Mouse (Mus musculus): ENCODE results near the gene Trnt1. TPM values are rescaled to one million over a fixed set of nuclear protein-coding genes. Genes with fewer than 3 reads are reported as not detected.

Trnt1 gene
- polyA plus RNA-seq (2016; fragmentation: Nextera tagmentation; extraction: Ambion mirVana) = 48.8 and 50.8 TPM in 2 replicates

DNA sequence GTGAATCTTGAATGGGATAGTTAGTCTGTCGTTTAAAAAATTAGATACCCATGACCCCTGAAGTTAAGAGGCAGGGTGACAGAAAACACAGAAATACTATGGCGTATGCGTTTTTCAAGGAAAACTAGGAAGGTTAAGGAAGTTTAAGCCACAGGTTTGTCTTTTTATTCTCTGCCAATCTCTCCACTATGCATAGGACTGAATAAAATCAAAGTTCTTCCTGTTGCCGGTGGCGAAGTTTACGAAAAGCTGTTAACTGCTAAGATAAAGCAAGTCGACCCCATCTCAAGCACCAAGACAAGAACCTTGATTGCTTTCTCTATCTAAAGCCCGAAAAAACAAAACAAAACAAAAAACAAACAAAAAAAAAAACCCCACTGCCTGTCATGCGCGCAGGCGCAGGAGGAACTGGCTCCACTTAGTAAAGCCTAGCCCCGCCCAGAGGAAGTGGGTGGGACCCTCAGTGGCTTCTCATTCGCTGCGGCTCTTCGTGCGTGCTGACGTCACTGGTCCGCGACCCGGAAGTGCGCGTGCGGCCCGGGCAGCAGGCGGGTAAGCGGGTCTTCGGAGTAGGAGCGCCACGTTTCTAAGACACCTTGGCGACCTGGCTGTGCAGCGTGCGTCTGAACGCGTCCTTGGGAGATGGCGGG is at the start of gene Trnt1:
Trnt1 (plus strand) TSS at position 481 of the 650 bp plus-strand sequence.
- ATAC-seq (ENCODE audit: insufficient number of reproducible peaks, low FRiP score) = peak; percentile 100
- no peaks in the 10 kb centered on the region for H3K27me3 ChIP-seq (replicated peaks)
- H3K27ac ChIP-seq (ENCODE audit: poor library complexity, severe bottlenecking) = no peak within 1 kb of the TSS
- H3K4me1 ChIP-seq (replicated peaks) = peaks cover 10% of the 10 kb centered on the region
- H3K9me3 ChIP-seq (replicated peaks) = no peaks in the 10 kb centered on the region
- H3K9ac ChIP-seq = peak within 1 kb of the TSS; percentile 75
- peak within 1 kb of the TSS; percentile 98 for H3K4me2 ChIP-seq
- H3K4me3 ChIP-seq = peak within 1 kb of the TSS; percentile 80
- WGBS = 8% methylated on average over 35 of the region's 35 CpGs
- peaks cover 16% of the 10 kb centered on the region for H3K36me3 ChIP-seq

DNA sequence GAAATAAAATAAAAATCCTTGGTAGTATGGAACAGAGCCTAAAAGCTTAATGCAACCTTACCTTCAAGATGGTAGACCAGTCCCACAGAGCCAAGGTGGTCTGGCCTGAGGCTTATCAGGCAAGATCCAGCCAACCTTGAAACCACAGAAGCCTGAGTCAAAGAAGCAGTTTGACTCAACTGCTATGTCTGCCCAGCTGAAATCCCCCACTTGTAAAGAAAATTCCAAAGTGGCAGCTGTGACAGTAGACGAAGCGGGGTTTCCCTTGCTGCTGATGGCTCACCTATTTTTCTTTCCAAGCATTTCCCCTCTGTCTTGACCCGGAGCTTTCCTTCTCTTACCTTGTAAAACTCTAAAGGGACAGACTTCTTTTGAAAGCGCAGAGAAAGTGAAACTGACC is 43.3 kb upstream of the Trnt1 start:
- H3K4me2 ChIP-seq = no peak overlapping the region
- WGBS = 74% methylated on average over 4 of the region's 4 CpGs
- no peak for ATAC-seq (ENCODE audit: insufficient number of reproducible peaks, low FRiP score)

DNA sequence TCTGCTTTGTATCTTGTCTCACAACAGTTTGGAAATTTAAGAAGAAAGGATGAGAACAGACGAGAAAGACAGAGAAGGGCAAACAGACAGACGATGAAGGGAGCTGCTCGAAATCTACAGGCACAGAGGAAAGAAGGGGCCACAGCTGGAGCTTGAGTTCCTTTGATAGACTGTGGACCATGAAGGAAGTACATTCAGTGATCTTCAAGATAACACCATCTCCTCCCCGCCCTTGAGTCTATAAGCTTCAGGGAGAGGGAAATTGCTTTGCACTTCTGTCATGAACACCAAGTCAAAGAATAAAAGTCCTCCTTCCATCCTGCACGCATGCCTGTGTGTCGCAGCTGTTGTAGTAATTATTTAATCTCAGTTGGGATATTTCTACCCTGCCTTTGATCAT is 42.8 kb upstream of the Trnt1 start:
- 68% methylated on average over 6 of the region's 6 CpGs for WGBS
- Histone ChIP-seq H3K27me3 (replicated peaks) (no peaks in the 10 kb centered on the region), H3K9ac (no peak overlapping the region), H3K4me1 (replicated peaks) (no peaks in the 10 kb centered on the region), H3K36me3 (no peaks in the 10 kb centered on the region), H3K4me3 (no peak overlapping the region), H3K4me2 (no peak overlapping the region), H3K9me3 (replicated peaks) (no peaks in the 10 kb centered on the region), H3K27ac (ENCODE audit: poor library complexity, severe bottlenecking) (no peak overlapping the region)
- no peak for ATAC-seq (ENCODE audit: insufficient number of reproducible peaks, low FRiP score)

More for the DNA sequence above, 43.3 kb upstream of the Trnt1 start:
- Histone ChIP-seq H3K36me3 (no peaks in the 10 kb centered on the region), H3K27me3 (replicated peaks) (no peaks in the 10 kb centered on the region), H3K9ac (no peak overlapping the region), H3K9me3 (replicated peaks) (no peaks in the 10 kb centered on the region), H3K4me1 (replicated peaks) (no peaks in the 10 kb centered on the region), H3K4me3 (no peak overlapping the region), H3K27ac (ENCODE audit: poor library complexity, severe bottlenecking) (no peak overlapping the region)

DNA sequence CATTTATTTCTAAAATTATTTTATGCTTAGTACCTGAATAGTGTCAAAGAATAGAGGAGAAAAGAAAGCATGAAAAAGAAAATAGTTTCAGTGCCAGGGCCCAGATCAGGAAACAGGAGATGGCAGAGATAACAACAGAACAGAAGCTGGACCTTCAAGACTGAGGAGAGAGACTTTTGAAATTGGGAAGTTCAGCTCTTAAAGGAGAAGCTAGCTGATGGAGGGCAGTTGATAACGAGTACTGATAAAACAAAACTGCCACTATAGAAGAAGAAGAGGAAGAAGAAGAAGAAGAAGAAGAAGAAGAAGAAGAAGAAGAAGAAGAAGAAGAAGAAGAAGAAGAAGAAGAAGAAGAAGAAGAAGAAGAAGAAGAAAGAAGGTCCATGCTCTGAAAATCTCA is 41.2 kb upstream of the Trnt1 start:
- no peak for ATAC-seq (ENCODE audit: insufficient number of reproducible peaks, low FRiP score)
- WGBS = 71% methylated on average over 1 of the region's 1 CpGs
- no peak overlapping the region for H3K9ac ChIP-seq

DNA sequence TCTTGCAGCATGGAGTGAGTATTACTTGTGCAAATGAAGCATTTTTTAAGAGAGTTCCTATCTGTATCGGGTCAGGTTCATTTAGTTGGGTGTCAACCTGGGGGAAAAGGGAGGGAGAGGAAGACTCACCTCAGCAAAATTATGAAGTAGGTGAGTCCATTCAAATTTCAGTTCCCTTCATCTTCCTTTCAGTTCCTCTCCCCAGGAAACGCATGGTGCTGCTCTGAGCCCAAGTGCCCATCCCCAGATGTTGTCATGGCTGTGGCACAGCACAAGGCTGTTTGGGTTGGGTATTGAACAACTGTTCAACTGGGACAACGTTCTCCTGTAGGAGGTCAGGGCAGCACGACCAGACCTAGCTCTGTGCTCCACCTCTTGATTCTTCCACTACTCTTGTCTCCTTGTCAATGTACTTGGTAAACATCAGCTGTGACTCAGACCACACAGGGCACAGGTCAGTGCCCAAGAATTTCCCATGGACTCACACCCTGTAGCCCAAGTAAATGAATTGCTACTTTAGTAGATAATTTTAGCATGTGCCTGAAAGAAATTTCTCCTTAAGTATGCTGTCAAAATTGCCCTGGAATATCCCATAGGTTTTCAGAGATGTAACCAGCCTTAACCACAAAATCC is 39.1 kb upstream of the Trnt1 start:
- no peak overlapping the region for H3K4me3 ChIP-seq
- no peaks in the 10 kb centered on the region for H3K9me3 ChIP-seq (replicated peaks)
- H3K36me3 ChIP-seq = no peaks in the 10 kb centered on the region
- no peak overlapping the region for H3K27ac ChIP-seq (ENCODE audit: poor library complexity, severe bottlenecking)
- H3K9ac ChIP-seq = no peak overlapping the region
- 76% methylated on average over 4 of the region's 4 CpGs for WGBS
- no peak for ATAC-seq (ENCODE audit: insufficient number of reproducible peaks, low FRiP score)
- H3K27me3 ChIP-seq (replicated peaks) = no peaks in the 10 kb centered on the region
- H3K4me2 ChIP-seq = no peak overlapping the region
- no peaks in the 10 kb centered on the region for H3K4me1 ChIP-seq (replicated peaks)

More for the DNA sequence above, 41.2 kb upstream of the Trnt1 start:
- no peaks in the 10 kb centered on the region for H3K4me1 ChIP-seq (replicated peaks)
- no peaks in the 10 kb centered on the region for H3K27me3 ChIP-seq (replicated peaks)
- no peak overlapping the region for H3K4me3 ChIP-seq
- no peaks in the 10 kb centered on the region for H3K9me3 ChIP-seq (replicated peaks)
- no peaks in the 10 kb centered on the region for H3K36me3 ChIP-seq
- no peak overlapping the region for H3K27ac ChIP-seq (ENCODE audit: poor library complexity, severe bottlenecking)
- no peak overlapping the region for H3K4me2 ChIP-seq

DNA sequence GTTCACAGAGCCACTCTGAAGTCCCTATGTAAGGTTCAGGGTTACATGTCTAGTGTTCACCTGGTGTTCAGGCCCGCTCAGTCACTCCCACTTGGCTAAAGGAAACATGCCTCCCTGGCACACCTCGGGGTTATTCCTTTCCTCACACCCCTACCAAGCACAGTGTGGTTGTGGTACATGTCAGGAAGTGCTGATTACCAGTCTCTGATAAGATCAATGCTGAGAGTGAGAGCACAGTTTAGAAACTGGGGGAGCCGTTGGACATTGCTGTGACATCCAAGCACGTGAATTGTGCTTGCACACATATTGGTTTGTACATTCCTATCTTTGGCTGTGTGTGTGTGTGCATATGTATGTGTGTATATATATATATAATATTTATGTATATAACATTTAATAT is 36.4 kb upstream of the Trnt1 start:
- H3K9ac ChIP-seq = no peak overlapping the region
- H3K27ac ChIP-seq (ENCODE audit: poor library complexity, severe bottlenecking) = no peak overlapping the region
- no peak for ATAC-seq (ENCODE audit: insufficient number of reproducible peaks, low FRiP score)

DNA sequence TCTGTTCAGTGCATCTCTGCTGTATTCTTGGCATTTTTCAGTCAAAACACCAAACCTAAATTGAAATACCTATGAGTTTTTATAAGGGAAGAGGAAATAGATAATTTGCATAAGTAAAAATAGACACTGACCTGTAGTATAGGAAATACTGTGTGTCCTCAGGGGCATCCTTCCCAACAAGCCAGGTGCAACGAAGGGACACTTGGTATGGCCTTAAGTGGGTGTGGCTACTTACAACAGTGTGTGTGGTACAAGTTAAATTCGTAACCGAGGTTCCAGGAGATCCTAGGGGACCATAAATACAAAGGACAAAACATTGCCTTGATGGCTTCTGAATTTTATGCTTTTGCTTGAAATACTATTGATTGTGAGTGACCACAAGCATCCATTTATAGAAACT is 30.7 kb upstream of the Trnt1 start:
- Histone ChIP-seq H3K27ac (ENCODE audit: poor library complexity, severe bottlenecking) (no peak overlapping the region), H3K4me2 (no peak overlapping the region), H3K9me3 (replicated peaks) (no peaks in the 10 kb centered on the region), H3K4me3 (no peak overlapping the region), H3K27me3 (replicated peaks) (no peaks in the 10 kb centered on the region), H3K9ac (no peak overlapping the region), H3K36me3 (no peaks in the 10 kb centered on the region), H3K4me1 (replicated peaks) (no peaks in the 10 kb centered on the region)
- ATAC-seq (ENCODE audit: insufficient number of reproducible peaks, low FRiP score) = no peak
- WGBS = 60% methylated on average over 3 of the region's 3 CpGs

More for the DNA sequence above, 36.4 kb upstream of the Trnt1 start:
- 61% methylated on average over 4 of the region's 4 CpGs for WGBS
- no peaks in the 10 kb centered on the region for H3K27me3 ChIP-seq (replicated peaks)
- no peaks in the 10 kb centered on the region for H3K9me3 ChIP-seq (replicated peaks)
- no peak overlapping the region for H3K4me3 ChIP-seq
- no peaks in the 10 kb centered on the region for H3K4me1 ChIP-seq (replicated peaks)
- no peaks in the 10 kb centered on the region for H3K36me3 ChIP-seq
- H3K4me2 ChIP-seq = no peak overlapping the region

DNA sequence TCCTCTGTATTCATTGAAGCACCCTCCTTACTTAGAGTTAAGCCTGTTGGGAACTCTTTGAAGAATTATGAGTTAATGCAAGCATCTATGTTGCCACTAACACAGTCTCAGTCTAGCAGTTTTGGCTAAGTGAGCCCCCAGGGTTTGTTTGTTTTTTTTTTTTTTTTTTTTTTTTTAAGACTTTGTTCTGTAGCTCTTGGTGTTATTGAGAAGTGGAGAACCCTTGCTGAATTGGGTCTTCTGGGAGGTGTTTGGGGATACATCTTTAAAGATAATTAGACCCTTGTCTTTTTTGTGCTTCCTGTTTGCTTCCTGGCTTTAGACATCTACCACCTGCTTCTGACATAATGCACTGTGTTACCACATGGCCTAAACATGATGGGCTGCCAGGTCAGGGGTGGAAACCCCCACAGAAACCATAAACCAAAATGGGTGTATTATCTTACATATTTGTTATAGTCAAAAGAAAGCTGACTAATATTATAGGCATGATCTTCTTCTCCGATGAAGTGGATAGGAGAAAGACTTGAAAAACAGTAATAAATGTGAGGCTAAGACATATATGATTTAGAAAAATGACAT is 28.6 kb upstream of the Trnt1 start:
- Histone ChIP-seq H3K27ac (ENCODE audit: poor library complexity, severe bottlenecking) (no peak overlapping the region), H3K4me3 (no peak overlapping the region), H3K27me3 (replicated peaks) (no peaks in the 10 kb centered on the region), H3K36me3 (no peaks in the 10 kb centered on the region), H3K9ac (no peak overlapping the region), H3K4me2 (no peak overlapping the region), H3K9me3 (replicated peaks) (no peaks in the 10 kb centered on the region), H3K4me1 (replicated peaks) (no peaks in the 10 kb centered on the region)
- ATAC-seq (ENCODE audit: insufficient number of reproducible peaks, low FRiP score) = no peak
- 83% methylated on average over 1 of the region's 1 CpGs for WGBS

DNA sequence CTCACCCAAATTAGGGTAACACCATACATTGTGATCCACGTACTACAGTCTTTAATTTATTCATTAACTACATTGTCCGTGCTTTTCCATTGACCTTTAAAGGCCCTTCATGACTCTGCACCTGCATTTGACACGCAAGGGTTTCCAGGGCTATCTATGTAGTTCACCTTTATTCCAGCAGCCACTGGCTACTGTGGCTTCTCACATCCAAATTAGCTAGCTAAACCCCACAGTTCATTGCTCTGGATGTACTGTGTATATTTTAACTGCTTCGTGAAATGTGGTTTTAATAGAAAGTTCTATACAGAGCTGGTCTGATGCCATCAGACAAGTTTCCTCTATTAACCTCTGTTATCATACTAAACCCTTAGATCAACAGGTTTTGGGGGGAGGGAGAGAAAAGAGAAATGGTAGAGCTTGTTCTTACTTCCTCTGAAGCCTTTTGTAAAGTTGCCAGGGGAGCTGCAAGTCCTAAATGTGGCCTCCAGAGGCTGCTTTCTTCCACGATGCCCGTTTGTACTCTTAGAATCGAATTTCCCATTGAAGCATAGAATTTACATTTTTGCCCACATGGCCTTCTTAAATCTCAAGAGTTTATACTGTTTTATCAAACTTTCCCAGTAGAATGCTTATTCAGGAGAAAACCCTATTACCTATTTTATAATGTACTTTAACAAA is 25.2 kb upstream of the Trnt1 start:
- H3K36me3 ChIP-seq = no peaks in the 10 kb centered on the region
- no peak overlapping the region for H3K4me3 ChIP-seq
- no peak overlapping the region for H3K27ac ChIP-seq (ENCODE audit: poor library complexity, severe bottlenecking)
- no peaks in the 10 kb centered on the region for H3K4me1 ChIP-seq (replicated peaks)
- WGBS = 71% methylated on average over 7 of the region's 7 CpGs
- no peaks in the 10 kb centered on the region for H3K27me3 ChIP-seq (replicated peaks)
- no peak overlapping the region for H3K9ac ChIP-seq
- H3K4me2 ChIP-seq = no peak overlapping the region
- H3K9me3 ChIP-seq (replicated peaks) = no peaks in the 10 kb centered on the region
- ATAC-seq (ENCODE audit: insufficient number of reproducible peaks, low FRiP score) = no peak

DNA sequence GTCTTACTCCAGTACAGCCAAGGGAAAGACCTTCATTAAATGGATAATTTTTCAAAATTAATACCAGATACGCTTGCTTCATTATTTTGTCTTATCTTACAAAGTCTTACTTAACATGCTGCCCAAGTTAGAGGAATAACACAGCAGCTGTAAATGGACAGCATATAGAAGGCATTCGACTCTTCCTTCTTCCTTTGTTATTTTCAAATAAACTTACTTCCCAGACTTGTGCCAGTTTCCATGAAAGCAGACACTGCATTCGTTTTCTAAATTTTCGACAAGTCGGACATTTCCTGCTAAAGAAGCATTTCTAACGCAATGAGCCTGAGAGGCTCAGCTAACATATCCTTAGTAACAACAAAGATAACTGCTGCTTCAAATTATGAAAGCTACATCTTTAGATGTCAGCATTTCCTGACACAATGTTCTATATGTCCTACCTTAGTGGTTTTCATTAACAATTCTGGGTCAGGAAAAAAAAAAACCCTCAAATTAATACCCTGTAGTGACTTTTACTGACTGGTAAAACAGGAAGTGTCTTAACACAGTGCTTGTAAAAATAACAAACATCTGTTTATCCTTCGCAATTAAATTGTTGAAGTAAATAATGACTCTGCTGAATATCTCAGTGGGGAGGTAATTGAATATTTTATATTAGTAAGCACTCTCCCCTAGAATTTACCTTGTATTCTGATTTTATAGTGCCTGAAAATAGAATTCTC is 23.1 kb upstream of the Trnt1 start:
- Histone ChIP-seq H3K27ac (ENCODE audit: poor library complexity, severe bottlenecking) (no peak overlapping the region), H3K4me1 (replicated peaks) (no peaks in the 10 kb centered on the region), H3K36me3 (no peaks in the 10 kb centered on the region), H3K9ac (no peak overlapping the region), H3K4me3 (no peak overlapping the region), H3K9me3 (replicated peaks) (no peaks in the 10 kb centered on the region), H3K4me2 (no peak overlapping the region), H3K27me3 (replicated peaks) (no peaks in the 10 kb centered on the region)
- 66% methylated on average over 7 of the region's 7 CpGs for WGBS
- ATAC-seq (ENCODE audit: insufficient number of reproducible peaks, low FRiP score) = no peak

DNA sequence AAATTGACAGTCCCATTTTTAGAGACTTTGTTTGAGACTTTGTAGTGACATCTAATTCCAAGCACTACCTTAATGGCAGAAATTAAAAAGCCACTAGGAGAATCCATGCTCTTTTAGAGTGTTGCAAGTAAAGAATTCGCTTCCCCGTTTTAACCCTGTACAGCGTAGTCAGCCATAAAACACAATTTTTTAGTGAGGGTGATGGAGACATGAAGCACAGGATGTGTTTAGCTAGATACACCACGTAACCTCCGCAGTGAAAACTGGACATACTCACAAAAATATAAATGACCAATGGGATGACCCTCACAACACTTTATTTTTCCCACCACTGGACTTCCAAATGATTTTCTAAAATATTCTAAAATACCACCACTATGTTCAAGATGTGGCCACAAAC is 21.7 kb upstream of the Trnt1 start:
- Histone ChIP-seq H3K4me3 (no peak overlapping the region), H3K9me3 (replicated peaks) (no peaks in the 10 kb centered on the region), H3K9ac (no peak overlapping the region), H3K36me3 (no peaks in the 10 kb centered on the region), H3K4me1 (replicated peaks) (no peaks in the 10 kb centered on the region), H3K27me3 (replicated peaks) (no peaks in the 10 kb centered on the region), H3K27ac (ENCODE audit: poor library complexity, severe bottlenecking) (no peak overlapping the region), H3K4me2 (no peak overlapping the region)
- WGBS = 87% methylated on average over 5 of the region's 5 CpGs
- no peak for ATAC-seq (ENCODE audit: insufficient number of reproducible peaks, low FRiP score)
